Comparison of ENCODE assay signal across 15 mouse cellular contexts in the genomic region with DNA sequence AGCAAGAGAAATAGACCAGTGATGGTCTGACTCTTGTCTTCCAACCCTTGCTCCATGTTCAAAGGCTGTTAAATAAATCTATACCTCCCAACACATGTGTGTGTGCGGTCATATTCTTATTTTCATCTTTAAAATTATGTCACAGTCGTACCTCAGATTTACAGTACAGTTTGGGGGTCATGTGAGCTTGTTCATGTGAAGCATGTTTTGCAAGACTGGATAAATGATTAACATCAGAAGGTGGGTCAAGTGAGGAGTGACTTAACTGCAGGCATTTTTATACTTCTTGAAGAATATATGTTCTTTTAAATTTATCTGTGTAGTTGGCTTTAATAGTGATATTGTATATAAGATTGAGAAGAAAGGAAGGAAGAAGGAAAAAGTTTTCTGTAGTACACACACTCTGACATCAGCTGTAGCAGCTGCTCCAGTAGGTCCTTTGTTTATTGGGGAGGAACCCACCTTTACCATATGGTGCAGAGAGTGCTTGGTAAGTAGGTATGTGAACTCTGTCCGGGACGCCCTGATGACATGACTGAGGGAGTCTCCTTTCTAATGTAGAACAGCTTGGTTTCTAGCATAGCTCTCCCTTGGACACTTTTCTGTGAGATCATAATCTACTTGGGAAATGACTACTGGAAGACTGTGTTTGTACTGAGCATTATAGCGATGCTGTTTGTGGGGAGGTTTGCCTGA.
"Had no signal": no experiment of that assay in that cellular context is flagged by ENCODE, and none has a peak within 500 bp of the region (broad histone marks: within the 10 kb centered on the region; RNA-seq: fewer than 3 reads in every experiment).

No protein-coding gene starts in this region.

- H3K27me3 ChIP-seq: limb, embryonic 15.5 days; liver, embryonic 15.5 days; neural tube, embryonic 13.5 days had no signal

- ATAC-seq: hindbrain, postnatal 0 days had no signal

- H3K9ac ChIP-seq: limb, embryonic 15.5 days; liver, embryonic 15.5 days; lung, embryonic 14.5 days; neural tube, embryonic 13.5 days had no signal

- H3K9me3 ChIP-seq: limb, embryonic 15.5 days; liver, embryonic 15.5 days; midbrain, embryonic 10.5 days; neural tube, embryonic 13.5 days had no signal

- H3K4me2 ChIP-seq: limb, embryonic 15.5 days; liver, embryonic 15.5 days; lung, embryonic 14.5 days; neural tube, embryonic 13.5 days had no signal

- H3K27ac ChIP-seq: hindbrain, postnatal 0 days; limb, embryonic 15.5 days; liver, embryonic 15.5 days; midbrain, embryonic 10.5 days; neural tube, embryonic 13.5 days had no signal

- H3K36me3 ChIP-seq: limb, embryonic 15.5 days; liver, embryonic 15.5 days; midbrain, embryonic 10.5 days; neural tube, embryonic 13.5 days had no signal

- H3K4me1 ChIP-seq: limb, embryonic 15.5 days; liver, embryonic 15.5 days; midbrain, embryonic 10.5 days; neural tube, embryonic 13.5 days had no signal

- H3K4me3 ChIP-seq: limb, embryonic 15.5 days; liver, embryonic 15.5 days; midbrain, embryonic 10.5 days; neural tube, embryonic 13.5 days had no signal

- DNase-seq: kidney, postnatal 25 days; layer of hippocampus, postnatal 36 days; lung, embryonic 14.5 days; lung, postnatal 14 days; midbrain, embryonic 14.5 days; retina, postnatal 1 day; right cerebral cortex, postnatal 4 days; spleen, adult 18-20 months; thymus, adult 18-20 months; thymus, postnatal 14 days had no signal
